Mouse (Mus musculus) lung, adult 2 months (tissue): ENCODE results near the gene Senp2.

Source experiments
- CTCF ChIP-seq: fragments of 200-500 bp; IDR thresholded peaks from 2 replicates; pipeline ENCODE4 v1.5.1; 2011; ENCODE audit warnings: mild to moderate bottlenecking, low read length, control low read depth; ENCODE audit not compliant: insufficient read depth
- POLR2A ChIP-seq: fragments of 200-500 bp; IDR thresholded peaks from 2 replicates; pipeline ENCODE4 v1.6.1; 2011; ENCODE audit warnings: low read depth, mild to moderate bottlenecking, control low read depth, low read length, borderline replicate concordance; ENCODE audit errors: extremely low read depth

GRCm38 (mm10) chr16:22022122-22022521 is 12.8 kb downstream of the Senp2 start:
- TF ChIP-seq CTCF: no peak
- no peak for TF ChIP-seq POLR2A
